Mouse (Mus musculus): ENCODE data around the gene Ssr3.

DNA sequence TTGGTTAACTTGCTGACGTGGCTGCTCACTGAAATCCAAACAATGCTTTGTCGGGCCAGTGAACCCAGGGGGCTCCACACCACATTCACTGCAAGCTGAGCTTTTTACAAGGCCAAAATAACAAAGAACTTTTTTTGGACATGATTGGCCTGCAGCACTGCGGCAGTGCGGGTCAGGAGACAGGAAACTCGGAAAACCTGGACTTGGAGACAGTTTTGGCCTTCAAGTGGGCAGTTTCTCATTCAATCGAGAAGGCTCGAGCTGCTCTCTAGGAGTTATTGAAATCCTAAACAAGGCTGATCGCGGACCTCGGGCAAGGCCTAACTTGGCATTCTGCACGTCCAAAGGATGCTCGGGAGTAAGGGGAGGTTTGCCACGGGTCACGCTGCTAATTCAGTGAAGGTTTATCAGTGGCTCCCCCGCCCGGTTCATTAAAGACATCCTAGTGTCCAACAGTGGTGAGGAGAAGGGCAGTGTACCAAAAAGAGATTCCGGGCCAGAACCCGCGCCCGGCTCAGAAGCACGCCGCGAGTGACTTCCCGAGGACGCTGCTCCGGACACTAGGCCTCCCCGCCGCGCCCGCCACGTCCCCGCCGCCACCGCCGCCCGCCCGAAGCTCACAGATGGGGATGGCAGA, 521 bp downstream of the Ssr3 start:
- no peak for TF ChIP-seq POLR2A (IDR thresholded peaks at IDR 0.05; ENCODE audit: low read depth, low read length)
- no peak for TF ChIP-seq CTCF (IDR thresholded peaks at IDR 0.05; ENCODE audit: extremely low read depth, insufficient read length, insufficient replicate concordance, low read depth, low read length)

Measured in small intestine, adult 2 months (tissue).